ENCODE assay signal across 24 mouse cellular contexts in the genomic region with DNA sequence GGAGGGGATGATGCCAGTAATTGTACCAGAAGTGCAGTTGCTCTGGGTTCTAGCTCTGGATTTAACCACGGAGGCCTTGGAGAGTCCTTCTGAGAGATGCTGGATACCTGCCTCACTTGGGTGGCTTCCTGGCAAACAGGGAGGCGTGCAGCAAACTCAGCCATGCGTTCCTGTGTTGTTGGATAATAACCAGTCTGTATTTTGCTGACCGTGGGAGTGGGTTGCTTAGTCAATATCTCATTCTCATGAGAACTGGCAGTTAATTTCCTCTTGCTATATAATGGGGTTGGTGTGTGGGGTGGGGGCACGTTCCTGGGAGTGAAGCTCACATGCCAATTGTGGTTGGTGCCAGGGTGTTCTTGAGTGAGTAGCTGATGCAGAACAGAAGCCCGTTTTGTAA.
DNase-seq lines count a peak whose midpoint lies in the region; ATAC-seq and TF ChIP-seq lines count a peak whose summit lies in the region.
"Had no signal": no experiment of that assay in that cellular context is flagged by ENCODE, and none has a peak within 500 bp of the region (broad histone marks: within the 10 kb centered on the region; RNA-seq: fewer than 3 reads in every experiment).

No protein-coding gene starts in this region.

- dilution Hi-C loops in CH12.LX (cut with MboI; ENCODE audit: extremely low pct_ligation_motif_present, extremely low pct_unique_long_range_greater_than_20kb, low sequenced_read_pairs): no loop called here

- 34% methylated on average over 6 of the region's 6 CpGs for WGBS in kidney, postnatal 0 days
- 82% methylated on average over 6 of the region's 6 CpGs for WGBS in heart, embryonic 10.5 days

- H3K4me2 ChIP-seq in CH12.LX (ENCODE audit: insufficient read depth, low read depth, poor library complexity, severe bottlenecking): peak overlapping the region; percentile 38
- H3K4me2 ChIP-seq in kidney, postnatal 0 days (ENCODE audit: low read length): no peak overlapping the region
- H3K4me2 ChIP-seq: forebrain, embryonic 13.5 days; heart, embryonic 15.5 days; liver, embryonic 11.5 days; neural tube, embryonic 13.5 days had no signal

- DNase-seq in left cerebral cortex, postnatal 4 days: peak; percentile 1
- DNase-seq in left cerebral cortex, adult 2 months (ENCODE audit: extremely low spot score in 1 of 2, low spot score in 2 of 2): no peak
- DNase-seq in CH12.LX (ENCODE audit: extremely low read depth) (no peak), liver (no peak)
- DNase-seq in kidney, adult 18-20 months: peak; percentile 25
- peak; percentile 40 for DNase-seq in kidney, postnatal 0 days (ENCODE audit: low spot score)
- DNase-seq in heart, embryonic 10.5 days (ENCODE audit: low spot score): no peak
- DNase-seq in lung, postnatal 36 days: no peak
- DNase-seq: B cell, adult 2 months; cerebellum, adult 18-20 months; gastrocnemius, postnatal 14 days; heart, adult 18-20 months; lung, adult 18-20 months; lung, postnatal 4 days; right cerebral cortex, postnatal 4 days; thymus, postnatal 36 days had no signal

- 0 out of 2 replicates have a peak overlapping the region, but pooled peaks have one; percentile 25 for H3K9ac ChIP-seq in CH12.LX (ENCODE audit: insufficient read depth, low read depth)
- H3K9ac ChIP-seq in kidney, postnatal 0 days (ENCODE audit: low read depth, low read length): no peak overlapping the region
- H3K9ac ChIP-seq: forebrain, embryonic 13.5 days; heart, embryonic 15.5 days; neural tube, embryonic 13.5 days had no signal

- H3K27me3 ChIP-seq in CH12.LX (replicated peaks): no peaks in the 10 kb centered on the region
- no peaks in the 10 kb centered on the region for H3K27me3 ChIP-seq in kidney, postnatal 0 days (ENCODE audit: insufficient read depth, low read length)
- no peaks in the 10 kb centered on the region for H3K27me3 ChIP-seq in heart, embryonic 10.5 days (ENCODE audit: insufficient read depth, poor library complexity, severe bottlenecking)
- H3K27me3 ChIP-seq: forebrain, embryonic 13.5 days; heart, embryonic 15.5 days; neural tube, embryonic 13.5 days had no signal

- no peak for TF ChIP-seq CTCF in left cerebral cortex, adult 2 months (IDR thresholded peaks at IDR 0.05)
- no peak for TF ChIP-seq CTCF in CH12.LX (conservative IDR thresholded peaks at IDR 0.05 in 1 of 2, IDR thresholded peaks at IDR 0.05 in 1 of 2; ENCODE audit: low read depth in 2 of 2, low read length in 2 of 2)
- TF ChIP-seq CTCF in kidney, postnatal 0 days (IDR thresholded peaks at IDR 0.05; ENCODE audit: low read depth): no peak

- no peak for TF ChIP-seq EP300 in CH12.LX (IDR thresholded peaks at IDR 0.05; ENCODE audit: low read length)

- H3K36me3 ChIP-seq in CH12.LX (replicated peaks in 1 of 2; ENCODE audit: control insufficient read depth in 1 of 2, insufficient read depth in 1 of 2, low read length in 1 of 2): peaks cover 0 to 2% of the 10 kb centered on the region in 2 experiments
- H3K36me3 ChIP-seq in kidney, postnatal 0 days (ENCODE audit: insufficient read depth, low read length): no peaks in the 10 kb centered on the region
- H3K36me3 ChIP-seq in heart, embryonic 10.5 days: no peaks in the 10 kb centered on the region
- H3K36me3 ChIP-seq: embryonic facial prominence, embryonic 10.5 days; heart, embryonic 15.5 days; limb, embryonic 10.5 days; midbrain, embryonic 10.5 days; neural tube, embryonic 13.5 days had no signal

- peak; percentile 53; the same call in 1 of the 2 replicates for ATAC-seq in kidney, postnatal 0 days (replicated peaks; ENCODE audit: low FRiP score, low read depth)
- ATAC-seq: forebrain, embryonic 13.5 days had no signal

- in situ Hi-C loops in CH12.LX (cut with MboI; ENCODE audit: low pct_ligation_motif_present, low pct_unique_long_range_greater_than_20kb, low sequenced_read_pairs): no loop called here

- no peak for TF ChIP-seq POLR2A in CH12.LX (IDR thresholded peaks at IDR 0.05; ENCODE audit: low read depth, low read length)

- no peaks in the 10 kb centered on the region for H3K79me2 ChIP-seq in CH12.LX (replicated peaks; ENCODE audit: control insufficient read depth, extremely low read depth, insufficient read depth, poor library complexity, severe bottlenecking)

- no peak for TF ChIP-seq RAD21 in CH12.LX (IDR thresholded peaks at IDR 0.05; ENCODE audit: low read depth, low read length)

- intact Hi-C loops in left cerebral cortex, postnatal 4 days (cut with DNase I): no loop called here
- intact Hi-C loops in left cerebral cortex, adult 2 months (cut with DNase I): no loop called here

- no peak overlapping the region for H3K27ac ChIP-seq in left cerebral cortex, adult 2 months
- peak overlapping the region; percentile 90 for H3K27ac ChIP-seq in CH12.LX (ENCODE audit: insufficient read depth, low read depth)
- peak overlapping the region; percentile 14 for H3K27ac ChIP-seq in kidney, postnatal 0 days
- no peak overlapping the region for H3K27ac ChIP-seq in heart, embryonic 10.5 days
- H3K27ac ChIP-seq: embryonic facial prominence, embryonic 10.5 days; forebrain, embryonic 13.5 days; heart, embryonic 15.5 days; limb, embryonic 10.5 days; midbrain, embryonic 10.5 days; neural tube, embryonic 13.5 days; stomach, postnatal 0 days had no signal

- no peak overlapping the region for H3K4me3 ChIP-seq in left cerebral cortex, adult 2 months
- no peak overlapping the region for H3K4me3 ChIP-seq in CH12.LX (replicated peaks in 1 of 3; ENCODE audit: low read depth in 2 of 3, low read length in 2 of 3, poor library complexity in 1 of 3)
- H3K4me3 ChIP-seq in kidney, postnatal 0 days (replicated peaks; ENCODE audit: low read depth, low read length): no peak overlapping the region
- H3K4me3 ChIP-seq in heart, embryonic 10.5 days: no peak overlapping the region
- H3K4me3 ChIP-seq: embryonic facial prominence, embryonic 10.5 days; forebrain, embryonic 13.5 days; heart, embryonic 15.5 days; limb, embryonic 10.5 days; midbrain, embryonic 10.5 days; neural tube, embryonic 13.5 days had no signal

- peaks cover 8% of the 10 kb centered on the region for H3K9me3 ChIP-seq in CH12.LX (replicated peaks; ENCODE audit: low read length)
- no peaks in the 10 kb centered on the region for H3K9me3 ChIP-seq in kidney, postnatal 0 days (replicated peaks; ENCODE audit: low read length)
- H3K9me3 ChIP-seq in heart, embryonic 10.5 days: no peaks in the 10 kb centered on the region
- H3K9me3 ChIP-seq: heart, embryonic 15.5 days; limb, embryonic 10.5 days; neural tube, embryonic 13.5 days had no signal

- peaks cover 25 to 54% of the 10 kb centered on the region in 2 experiments for H3K4me1 ChIP-seq in CH12.LX (ENCODE audit: control insufficient read depth in 1 of 2, insufficient read depth in 2 of 2)
- 0 out of 2 replicates have a peak, but pooled peaks cover 4% of the 10 kb centered on the region for H3K4me1 ChIP-seq in kidney, postnatal 0 days (replicated peaks; ENCODE audit: insufficient read depth, low read length)
- H3K4me1 ChIP-seq in heart, embryonic 10.5 days: peaks cover 19% of the 10 kb centered on the region
- H3K4me1 ChIP-seq: midbrain, embryonic 10.5 days; neural tube, embryonic 13.5 days had no signal

TF ChIP-seq in CH12.LX, 34 proteins besides CTCF, POLR2A, EP300 and RAD21:
- no peak for TF ChIP-seq BHLHE40 (IDR thresholded peaks at IDR 0.05; ENCODE audit: low read depth, low read length)
- peak; percentile 4; the same call in 1 of the 2 replicates for TF ChIP-seq IRF4 (IDR thresholded peaks at IDR 0.05; ENCODE audit: low read depth, low read length)
- TF ChIP-seq TCF12 (IDR thresholded peaks at IDR 0.05; ENCODE audit: low read depth, low read length): 0 out of 2 replicates have a peak, but pooled peaks have one; percentile 1

Comparison
In these comparisons a context has a peak if more than half of its experiments do, and no peak if none do; other contexts are left out.
1. DNase-seq: peak in left cerebral cortex, postnatal 4 days (single experiment), kidney, adult 18-20 months (single experiment) and kidney, postnatal 0 days (single experiment); none in left cerebral cortex, adult 2 months (0 of 2), CH12.LX (single experiment), heart, embryonic 10.5 days (single experiment), lung, postnatal 36 days (single experiment) and liver (single experiment).
2. H3K27ac ChIP-seq: peak in CH12.LX (single experiment) and kidney, postnatal 0 days (single experiment); none in left cerebral cortex, adult 2 months (single experiment) and heart, embryonic 10.5 days (single experiment).